Mouse (Mus musculus) NIH3T3 (cell line): ENCODE measurements around the gene Anapc2.
A peak's percentile ranks its signal among the peaks of the same experiment; 100 is the strongest.
"Not testable (repeated sequence)": the region's sequence is repeated elsewhere in the genome, so short reads cannot be mapped to it uniquely, and the experiment has no call there.

ENCODE experiments used
- DNase-seq: peaks from one replicate; pipeline ENCODE4 v3.0.0-alpha.2; 2012; ENCODE audit warnings: low read depth

Anapc2 gene

GRCm38 (mm10) chr2:25240723-25241437, 31.4 kb upstream of the Anapc2 start:
- DNase-seq = no peak

GRCm38 (mm10) chr2:25241438-25241775, 30.9 kb upstream of the Anapc2 start:
- no peak for DNase-seq

GRCm38 (mm10) chr2:25242101-25242506, 30.2 kb upstream of the Anapc2 start, which contains the start of the genes Rnf208 and Cysrt1:
Gene Rnf208 (plus strand): TSS chr2:25242255.
Gene Cysrt1 (minus strand): TSS chr2:25242452.
- DNase-seq = no peak

- no peak for DNase-seq
Observed at GRCm38 (mm10) chr2:25243342-25243741, 28.9 kb upstream of the Anapc2 start.

DNA sequence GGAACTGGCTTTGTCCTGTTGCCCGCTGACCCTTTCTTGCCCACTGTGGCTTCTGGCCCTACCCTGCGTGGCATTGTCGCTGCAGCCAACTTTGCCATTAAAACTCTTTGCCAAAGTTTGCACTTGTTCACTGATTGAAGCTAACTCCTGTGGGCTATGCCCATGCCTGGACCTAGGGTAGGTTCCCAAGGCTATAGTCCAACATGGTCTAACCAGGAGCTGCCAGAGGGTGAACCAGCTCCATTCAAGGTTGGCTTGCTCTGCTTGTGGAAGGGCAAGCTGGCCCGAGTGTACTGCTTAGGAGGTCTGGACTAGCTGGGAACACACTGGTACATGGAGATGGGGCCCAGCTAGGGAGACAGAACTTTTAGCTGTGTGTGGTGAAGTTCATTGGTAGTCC, 28.1 kb upstream of the Anapc2 start:
- no peak for DNase-seq

DNA sequence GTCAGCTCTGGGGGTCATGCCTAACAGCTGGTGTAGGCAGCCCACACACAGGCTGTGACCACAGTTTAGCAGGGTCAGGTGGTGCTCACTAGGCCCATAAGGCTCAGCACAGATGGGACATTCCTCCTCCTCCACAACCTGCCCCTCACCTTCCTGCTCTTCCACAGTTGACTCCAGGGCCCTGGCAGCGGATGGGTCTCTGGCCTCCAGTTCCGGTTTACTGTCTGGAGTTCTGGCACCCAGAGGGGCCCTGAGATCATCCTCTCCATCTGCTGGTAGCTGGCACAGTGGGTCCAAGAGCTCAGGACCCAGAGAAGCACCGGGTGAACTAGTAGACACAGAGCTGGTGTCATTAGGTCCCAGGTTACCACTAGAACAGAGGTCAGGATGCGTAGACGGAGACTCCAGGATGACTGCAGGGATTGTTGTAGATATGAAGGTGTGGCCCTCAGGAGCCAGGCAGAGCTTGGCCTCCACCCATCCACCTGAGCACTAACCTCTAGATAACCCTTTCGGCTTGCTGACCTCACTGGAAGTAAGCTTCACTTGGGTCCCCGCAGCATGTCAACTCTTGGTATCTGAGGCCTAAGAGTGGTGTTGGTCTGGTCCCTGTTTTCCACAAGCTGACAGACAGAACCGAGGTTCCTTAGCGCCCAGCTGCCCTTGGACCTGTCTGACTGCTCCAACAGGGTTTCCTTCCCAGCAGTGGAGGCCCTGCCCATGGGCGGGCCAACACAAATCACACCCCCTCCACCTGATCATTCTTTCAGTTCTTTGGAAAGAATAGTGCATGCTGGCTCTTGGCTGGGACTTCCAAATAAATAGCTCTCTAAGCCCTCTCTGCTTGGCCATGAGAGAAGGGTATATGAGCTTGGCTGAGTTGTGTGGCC, 25.9 kb upstream of the Anapc2 start, which contains the start of gene AL732309.1:
Gene AL732309.1 (minus strand): TSS at position 681 of the 890 bp plus-strand sequence.
- DNase-seq = no peak

GRCm38 (mm10) chr2:25252331-25252730, 19.9 kb upstream of the Anapc2 start:
- DNase-seq = no peak

DNA sequence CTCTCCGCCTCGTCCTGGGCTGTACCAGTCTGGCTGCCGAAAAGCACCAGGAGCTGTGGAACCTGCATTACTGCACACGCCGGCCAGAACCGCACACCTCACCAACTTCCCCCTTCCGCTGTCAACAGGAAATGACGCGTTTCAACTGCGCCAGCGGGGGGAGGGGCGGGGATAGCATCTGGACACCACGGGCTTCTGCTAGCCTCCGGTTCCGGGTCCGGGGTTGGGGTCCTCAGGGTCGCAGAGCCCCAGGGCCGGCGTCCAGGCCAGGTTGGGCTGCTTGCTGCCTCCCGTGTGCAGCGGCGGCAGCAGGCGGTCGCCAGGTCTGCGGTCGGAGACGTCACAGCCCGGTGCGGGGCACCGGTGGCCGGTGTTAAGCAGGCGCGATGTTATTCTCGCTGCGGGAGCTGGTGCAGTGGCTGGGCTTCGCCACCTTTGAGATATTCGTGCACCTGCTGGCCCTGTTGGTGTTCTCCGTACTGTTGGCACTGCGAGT, 16.9 kb upstream of the Anapc2 start, which contains the start of gene Tmem203:
Gene Tmem203 (plus strand): TSS at position 156 of the 496 bp plus-strand sequence.
- peak; percentile 94 for DNase-seq

DNA sequence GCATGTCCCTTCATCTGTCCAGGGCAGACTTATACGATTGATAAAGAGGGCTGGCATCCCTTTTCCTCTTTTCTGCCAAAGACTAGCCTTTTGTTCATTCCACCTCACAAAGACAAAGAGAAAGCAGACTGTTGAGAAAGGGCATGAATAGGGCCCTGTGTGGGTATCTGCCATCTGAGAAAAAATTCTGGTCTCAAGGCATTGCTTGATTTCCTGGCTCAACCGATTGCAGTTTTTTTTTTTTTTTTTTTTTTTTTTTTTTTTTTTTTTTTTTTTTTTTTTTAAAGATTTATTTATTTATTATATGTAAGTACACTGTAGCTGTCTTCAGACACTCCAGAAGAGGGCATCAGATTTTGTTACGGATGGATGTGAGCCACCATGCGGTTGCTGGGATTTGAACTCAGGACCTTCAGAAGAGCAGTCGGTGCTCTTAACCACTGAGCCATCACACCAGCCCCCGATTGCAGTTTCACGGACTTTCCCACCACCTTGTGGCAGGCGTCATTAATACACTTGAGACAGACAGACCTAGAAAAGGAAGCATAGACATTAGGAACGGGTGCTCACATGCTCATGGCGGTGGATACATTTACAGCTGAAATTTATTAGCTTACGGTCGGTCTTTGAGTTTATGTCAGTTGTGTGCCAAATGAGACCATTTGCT, 15.7 kb upstream of the Anapc2 start:
- DNase-seq = peak; percentile 80

DNA sequence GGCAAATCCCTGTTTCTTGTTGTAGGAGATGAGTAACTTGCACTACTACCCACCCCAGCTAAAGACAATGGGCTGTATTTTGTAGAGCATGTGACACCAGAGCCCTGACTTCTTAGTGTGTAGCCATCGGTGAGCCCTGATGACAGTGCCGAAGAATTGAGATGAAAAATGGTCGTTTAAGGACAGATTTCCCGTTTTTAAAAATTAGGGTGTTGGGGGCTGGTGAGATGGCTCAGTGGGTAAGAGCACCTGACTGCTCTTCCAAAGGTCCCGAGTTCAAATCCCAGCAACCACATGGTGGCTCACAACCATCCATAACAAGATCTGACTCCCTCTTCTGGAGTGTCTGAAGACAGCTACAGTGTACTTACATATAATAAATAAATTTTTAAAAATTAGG, 15.0 kb upstream of the Anapc2 start:
- DNase-seq = not testable (repeated sequence)

DNA sequence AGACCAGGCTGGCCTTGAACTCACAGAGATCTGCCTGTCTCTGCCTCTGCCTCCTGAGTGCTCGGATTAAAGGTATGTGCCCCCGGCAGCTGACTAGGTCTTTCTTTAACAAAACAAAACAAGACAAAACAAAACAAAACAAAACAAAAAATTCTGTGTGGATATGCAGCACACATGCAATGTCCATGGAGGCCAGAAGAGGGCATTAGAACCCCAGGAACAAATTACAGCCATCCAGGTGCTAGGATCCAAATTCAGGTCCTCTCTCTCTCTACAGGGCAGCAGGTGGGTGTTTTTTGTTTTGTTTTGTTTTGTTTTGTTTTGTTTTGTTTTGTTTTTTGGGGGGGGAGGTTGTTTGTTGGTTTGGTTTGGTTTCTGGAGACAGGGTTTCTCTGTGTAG, 13.4 kb upstream of the Anapc2 start:
- DNase-seq = peak; percentile 47

- no peak for DNase-seq
Observed at GRCm38 (mm10) chr2:25261870-25262269, 10.4 kb upstream of the Anapc2 start.

DNA sequence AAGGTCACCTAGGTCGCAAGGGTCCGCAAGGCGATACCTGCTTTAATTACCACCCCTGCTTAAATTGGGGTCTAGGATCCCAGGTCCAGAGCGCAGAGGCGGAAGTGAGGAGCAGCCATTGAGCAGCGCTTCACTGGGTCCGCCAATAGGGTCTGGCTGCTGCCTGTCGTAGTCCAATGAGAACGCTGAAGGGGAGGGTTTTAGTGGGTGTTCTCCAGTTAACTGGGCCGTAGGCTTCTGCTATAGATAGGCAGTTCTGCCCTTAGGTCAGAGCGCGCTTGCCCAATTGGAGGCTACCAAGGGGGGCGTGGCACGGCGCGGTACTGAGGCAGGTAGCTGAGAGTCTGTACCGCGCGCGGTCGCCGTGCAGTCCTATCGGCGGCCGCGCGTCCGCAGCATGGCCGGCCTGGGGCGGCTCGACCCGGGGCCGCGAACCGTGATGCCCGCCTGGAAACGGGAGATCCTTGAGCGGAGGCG, 9.9 kb upstream of the Anapc2 start, which contains the start of gene Tprn:
Gene Tprn (plus strand): TSS at position 328 of the 477 bp plus-strand sequence.
- DNase-seq = peak; percentile 95

GRCm38 (mm10) chr2:25262795-25263622, 9.3 kb upstream of the Anapc2 start:
- DNase-seq = peak; percentile 50

GRCm38 (mm10) chr2:25263623-25264285, 8.5 kb upstream of the Anapc2 start:
- no peak for DNase-seq

DNA sequence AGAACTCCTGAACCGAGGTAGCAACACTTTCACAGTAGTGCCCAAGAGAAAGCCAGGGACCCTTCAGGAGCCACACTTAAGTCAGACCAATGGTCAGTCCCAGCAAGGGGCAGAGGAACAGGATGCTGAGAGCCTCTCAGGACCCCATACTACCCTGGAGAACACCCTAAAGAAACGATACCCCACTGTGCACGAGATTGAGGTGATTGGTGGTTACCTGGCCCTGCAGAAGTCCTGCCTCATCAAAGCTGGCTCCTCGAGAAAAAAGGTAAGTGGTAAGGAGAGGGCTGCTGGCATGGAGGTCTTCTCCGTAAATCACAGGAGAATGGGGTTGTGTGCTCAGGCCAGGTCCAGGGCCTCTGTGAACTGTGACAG, 8.0 kb upstream of the Anapc2 start:
- no peak for DNase-seq

DNA sequence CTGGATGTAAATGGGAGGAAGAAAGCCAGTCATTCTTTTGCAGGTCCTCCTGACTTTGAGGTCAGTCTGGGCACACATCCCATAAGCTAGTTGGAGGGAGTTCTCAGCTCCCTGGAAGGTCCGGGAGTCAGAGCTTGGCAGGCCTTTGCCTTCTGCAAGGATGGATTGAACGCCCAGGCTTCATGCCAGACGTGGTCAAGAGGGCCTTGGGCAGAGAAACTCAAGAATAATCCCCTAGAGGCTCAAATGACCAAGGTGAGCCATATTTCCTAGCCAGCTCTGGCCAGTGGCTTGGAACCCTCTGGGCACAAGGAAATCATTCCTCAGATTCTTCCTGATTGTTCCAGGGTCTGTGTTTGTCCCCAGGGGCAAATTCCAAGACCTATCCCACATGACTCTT, 7.4 kb upstream of the Anapc2 start:
- DNase-seq = peak; percentile 80

GRCm38 (mm10) chr2:25265897-25266656, 6.2 kb upstream of the Anapc2 start:
- no peak for DNase-seq

DNA sequence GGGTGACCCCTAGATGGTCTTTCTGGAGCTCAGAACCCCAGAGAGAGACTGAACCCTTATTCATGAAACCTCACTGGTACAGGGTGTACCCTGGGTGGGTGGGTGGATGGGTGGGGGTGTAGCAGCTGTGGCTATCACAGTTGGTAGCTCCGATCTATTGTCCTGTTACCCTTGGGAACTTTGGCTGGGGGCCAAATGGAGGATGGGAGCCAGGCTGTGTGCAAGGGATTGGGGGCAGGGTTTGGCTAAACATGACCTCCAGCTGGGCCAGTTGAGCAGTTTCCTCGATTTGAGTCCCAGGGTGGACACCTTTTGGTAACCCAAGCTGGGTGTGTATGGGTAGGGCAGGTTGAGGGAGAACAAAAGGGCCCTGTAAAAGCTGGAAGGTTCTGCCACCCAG, 5.6 kb upstream of the Anapc2 start:
- no peak for DNase-seq

- DNase-seq = no peak
Observed at GRCm38 (mm10) chr2:25267241-25267640, 5.0 kb upstream of the Anapc2 start.
